Mouse (Mus musculus) intestine, embryonic 15.5 days (tissue): Measurements from ENCODE around the gene Gm15130. TPM values are rescaled to one million over a fixed set of nuclear protein-coding genes. Genes with fewer than 3 reads are reported as not detected.

Experiments used
- ATAC-seq: fragments of 200-750 bp; cut with Nextera tagmentation; 2 replicates; pipeline ENCODE4 v1.8.0; 2017; ENCODE audit warnings: moderate TSS enrichment, moderate library complexity
- H3K27ac ChIP-seq: fragments of 300-500 bp; sonication (generic); 2 replicates; pipeline ENCODE4 v1.5.1; 2015; ENCODE audit warnings: mild to moderate bottlenecking, inconsistent platforms
- H3K27me3 ChIP-seq: fragments of 300-500 bp; sonication (generic); replicated peaks from 2 replicates; pipeline ENCODE4 v1.6.1; 2015; ENCODE audit warnings: inconsistent platforms
- H3K36me3 ChIP-seq: fragments of 300-500 bp; sonication (generic); 2 replicates; pipeline ENCODE4 v1.6.1; 2015; ENCODE audit warnings: inconsistent platforms
- H3K4me1 ChIP-seq: fragments of 300-500 bp; sonication (generic); replicated peaks from 2 replicates; pipeline ENCODE4 v1.6.1; 2015; ENCODE audit warnings: inconsistent platforms
- H3K4me2 ChIP-seq: fragments of 300-500 bp; sonication (generic); replicated peaks from 2 replicates; pipeline ENCODE4 v1.6.1; 2015; ENCODE audit warnings: mild to moderate bottlenecking, inconsistent platforms
- H3K4me3 ChIP-seq: fragments of 300-500 bp; sonication (generic); replicated peaks from 2 replicates; pipeline ENCODE4 v1.5.1; 2015; ENCODE audit warnings: inconsistent platforms
- H3K9ac ChIP-seq: fragments of 300-500 bp; sonication (generic); 2 replicates; pipeline ENCODE4 v1.6.1; 2015; ENCODE audit warnings: inconsistent platforms
- H3K9me3 ChIP-seq: fragments of 300-500 bp; sonication (generic); 2 replicates; pipeline ENCODE4 v1.6.1; 2016; ENCODE audit warnings: inconsistent platforms
- WGBS: fragments of 180-500 bp; shearing (Covaris S2); methylation state at CpG from one replicate; pipeline ENCODE4 v1.1.7; 2015; 5-methylcytosine and 5-hydroxymethylcytosine counted together
- polyA plus RNA-seq: library from polyadenylated mRNA; unstranded; fragments of >200 nt; fragmentation: Nextera tagmentation; extraction: Ambion mirVana; gene quantifications from 2 replicates; pipeline ENCODE4 v1.2.1, GENCODE M21; 2015

Gene Gm15130
- not detected in 2 replicates for polyA plus RNA-seq

DNA sequence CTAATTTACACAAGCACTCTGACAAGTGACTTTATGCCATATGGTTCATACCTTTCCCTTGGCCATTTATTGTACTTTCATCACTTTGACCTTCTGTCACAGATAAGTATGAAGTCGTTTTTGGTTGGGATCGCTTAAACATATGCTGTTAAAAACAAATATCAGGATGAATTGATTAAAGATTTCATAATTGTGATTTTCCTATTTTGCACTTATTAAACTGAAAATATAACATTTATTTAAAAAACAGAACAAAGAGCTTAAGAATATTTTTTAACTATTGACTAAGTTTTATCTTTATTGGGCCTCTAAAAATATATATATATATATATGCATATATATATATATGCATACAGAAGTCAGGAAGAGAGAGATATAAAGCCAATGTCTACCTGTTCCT lies at the start of gene Gm15130:
TSS of gene Gm15130 (minus strand) at position 101 of the 400 bp plus-strand sequence.
- Histone ChIP-seq H3K9me3 (no peaks in the 10 kb centered on the region), H3K9ac (no peak within 1 kb of the TSS), H3K27me3 (no peaks in the 10 kb centered on the region), H3K27ac (no peak within 1 kb of the TSS), H3K4me1 (no peaks in the 10 kb centered on the region), H3K4me3 (no peak within 1 kb of the TSS), H3K36me3 (no peaks in the 10 kb centered on the region), H3K4me2 (no peak within 1 kb of the TSS)
- ATAC-seq = no peak
- 77% methylated on average over 2 of the region's 2 CpGs for WGBS

- Histone ChIP-seq H3K9ac (no peak overlapping the region), H3K9me3 (no peaks in the 10 kb centered on the region), H3K4me2 (no peak overlapping the region), H3K27me3 (no peaks in the 10 kb centered on the region), H3K4me3 (no peak overlapping the region), H3K36me3 (no peaks in the 10 kb centered on the region), H3K4me1 (no peaks in the 10 kb centered on the region), H3K27ac (no peak overlapping the region)
- WGBS = 90% methylated on average over 11 of the region's 11 CpGs
- ATAC-seq = no peak
Observed at GRCm38 (mm10) chr2:111182068-111182467, 29.3 kb upstream of the Gm15130 start.

- H3K4me2 ChIP-seq = no peak overlapping the region
- H3K27me3 ChIP-seq = no peaks in the 10 kb centered on the region
- no peak for ATAC-seq
- H3K9ac ChIP-seq = no peak overlapping the region
- no peaks in the 10 kb centered on the region for H3K4me1 ChIP-seq
- H3K4me3 ChIP-seq = no peak overlapping the region
- H3K27ac ChIP-seq = no peak overlapping the region
- 62% methylated on average over 5 of the region's 5 CpGs for WGBS
- H3K9me3 ChIP-seq = no peaks in the 10 kb centered on the region
- no peaks in the 10 kb centered on the region for H3K36me3 ChIP-seq
Observed at GRCm38 (mm10) chr2:111135739-111136138, 17.0 kb downstream of the Gm15130 start.

DNA sequence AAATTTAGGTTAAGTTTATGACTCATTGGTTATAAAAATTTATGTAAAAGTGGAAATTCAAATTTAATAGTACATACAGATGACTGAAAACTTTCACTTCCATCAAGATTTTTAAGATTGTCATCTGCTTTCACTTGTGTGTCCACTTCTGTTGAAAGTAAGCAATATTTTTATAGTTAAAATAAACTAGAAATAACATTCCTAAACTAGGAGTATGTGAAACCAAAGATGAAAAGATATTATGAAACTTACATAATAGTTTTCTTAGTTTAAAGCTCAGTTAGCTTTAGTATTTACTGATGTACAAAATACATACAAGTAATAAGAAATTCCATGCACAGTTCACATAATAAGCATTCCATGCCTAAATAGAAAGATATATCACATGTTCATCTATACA lies 46.9 kb downstream of the Gm15130 start, which contains the start of gene Gm13941:
TSS of gene Gm13941 (minus strand) at position 101 of the 400 bp plus-strand sequence.
- Histone ChIP-seq H3K27me3 (no peaks in the 10 kb centered on the region), H3K4me3 (no peak within 1 kb of the TSS), H3K4me1 (no peaks in the 10 kb centered on the region), H3K27ac (no peak within 1 kb of the TSS), H3K9ac (no peak within 1 kb of the TSS), H3K9me3 (no peaks in the 10 kb centered on the region), H3K36me3 (no peaks in the 10 kb centered on the region), H3K4me2 (no peak within 1 kb of the TSS)
- no peak for ATAC-seq

Other genes with a start within 250 kb of the Gm15130 start
- gene Ano3, start 202.0 kb downstream of the Gm15130 start, polyA plus RNA-seq = 0.05 and 0.10 TPM in 2 replicates
- not detected in 2 replicates for gene Gm13941, start 47.0 kb downstream of the Gm15130 start, polyA plus RNA-seq
- gene 4930430A15Rik, start 76.7 kb upstream of the Gm15130 start, polyA plus RNA-seq = not detected in 2 replicates
- gene Olfr1275, start 82.3 kb upstream of the Gm15130 start, polyA plus RNA-seq = not detected in 2 replicates
- gene Olfr1276, start 101.6 kb upstream of the Gm15130 start, polyA plus RNA-seq = not detected in 2 replicates
- gene Olfr1277, start 121.2 kb upstream of the Gm15130 start, polyA plus RNA-seq = not detected in 2 replicates
- not detected in 2 replicates for gene Olfr1278, start 137.2 kb upstream of the Gm15130 start, polyA plus RNA-seq
- gene Olfr1279, start 147.7 kb upstream of the Gm15130 start, polyA plus RNA-seq = not detected in 2 replicates
- gene Olfr1280, start 161.1 kb upstream of the Gm15130 start, polyA plus RNA-seq = not detected in 2 replicates
- not detected in 2 replicates for gene Olfr1281, start 173.6 kb upstream of the Gm15130 start, polyA plus RNA-seq
- gene Olfr1282, start 183.1 kb upstream of the Gm15130 start, polyA plus RNA-seq = not detected in 2 replicates
- not detected in 2 replicates for gene Olfr1283, start 213.9 kb upstream of the Gm15130 start, polyA plus RNA-seq
- not detected in 2 replicates for gene Olfr1284, start 222.6 kb upstream of the Gm15130 start, polyA plus RNA-seq